Mouse (Mus musculus) left cerebral cortex, adult 18-20 months (tissue): ENCODE results near the gene Mrps36. TPM values are rescaled to one million over a fixed set of nuclear protein-coding genes. Genes with fewer than 3 reads are reported as not detected.
A peak's percentile ranks its signal among the peaks of the same experiment; 100 is the strongest.
"Not testable (repeated sequence)": the region's sequence is repeated elsewhere in the genome, so short reads cannot be mapped to it uniquely, and the experiment has no call there.

ENCODE experiments used
- DNase-seq, 2 experiments: peaks; one replicate each; pipeline ENCODE4 v3.0.0; 2021 to 2022; ENCODE audit warnings: low spot score in 2 of 2, mixed read lengths in 1 of 2
- long read RNA-seq, 2 experiments: library from polyadenylated mRNA; stranded (forward); transcript quantifications; one replicate each; pipeline ENCODE4 v2.0.0; 2021
- total RNA-seq, 2 experiments: library from RNA; stranded (reverse); gene quantifications; 2 replicates each; pipeline ENCODE4 v1.2.3; 2021

The Mrps36 gene
- 10 to 100 TPM; 54.9 to 60.3 TPM for total RNA-seq
- long read RNA-seq, experiment 1, transcript Mrps36-202 (4 exons, 571 nt): minor isoform, 8 of 44 reads
- long read RNA-seq, experiment 1, transcript Mrps36-203 (4 exons, 701 nt): major isoform, 30 of 44 reads
- long read RNA-seq, experiment 1, partial matches to known transcripts: 1 of 44 reads
- long read RNA-seq, experiment 1, other reads (novel, unspliced or antisense): 4 of 44 reads
- long read RNA-seq, experiment 2, transcript Mrps36-203 (4 exons, 701 nt): major isoform, 25 of 33 reads
- long read RNA-seq, experiment 2, partial matches to known transcripts: 0 of 33 reads
- long read RNA-seq, experiment 2, other reads (novel, unspliced or antisense): 3 of 33 reads

DNA sequence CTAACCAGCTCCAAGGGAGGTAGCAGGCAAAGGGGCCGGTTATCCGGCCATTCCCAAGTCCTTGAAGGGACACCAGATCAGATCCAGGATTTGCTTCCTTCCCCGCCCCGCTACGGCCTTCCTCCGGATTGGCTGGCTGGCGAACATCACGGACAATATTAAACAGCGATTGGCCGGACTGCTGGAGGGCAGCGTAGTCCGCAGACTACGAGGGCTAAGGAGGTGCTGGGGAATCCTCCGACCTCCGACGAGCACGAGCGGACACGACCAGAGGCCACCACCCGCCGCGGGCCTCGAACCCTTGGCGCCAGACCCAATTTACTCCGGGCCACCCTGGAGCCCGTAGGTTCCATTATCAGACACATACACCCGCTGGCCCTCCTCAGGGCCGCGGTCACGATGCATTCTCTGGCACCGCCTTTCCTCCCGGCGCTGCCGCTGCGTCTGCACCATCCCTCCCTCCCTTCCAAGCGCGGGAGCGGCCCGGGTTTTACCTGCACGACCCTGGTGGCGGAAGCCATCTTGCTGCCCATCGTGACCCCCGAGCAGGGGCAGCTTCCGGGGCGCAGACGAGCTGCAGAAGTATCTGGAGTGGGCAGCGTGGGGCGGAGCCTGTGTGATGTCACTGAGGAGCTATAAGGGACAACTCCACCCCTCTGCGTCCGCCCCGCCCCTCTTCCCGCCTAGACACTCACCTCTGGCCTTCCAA is at the start of gene Mrps36:
Gene Mrps36 (minus strand): TSS at position 624 of the 709 bp plus-strand sequence.
- DNase-seq: peak; percentile 89 to 92

- no peak for DNase-seq
Observed at GRCm38 (mm10) chr13:100789083-100789482, 44.6 kb upstream of the Mrps36 start.

DNA sequence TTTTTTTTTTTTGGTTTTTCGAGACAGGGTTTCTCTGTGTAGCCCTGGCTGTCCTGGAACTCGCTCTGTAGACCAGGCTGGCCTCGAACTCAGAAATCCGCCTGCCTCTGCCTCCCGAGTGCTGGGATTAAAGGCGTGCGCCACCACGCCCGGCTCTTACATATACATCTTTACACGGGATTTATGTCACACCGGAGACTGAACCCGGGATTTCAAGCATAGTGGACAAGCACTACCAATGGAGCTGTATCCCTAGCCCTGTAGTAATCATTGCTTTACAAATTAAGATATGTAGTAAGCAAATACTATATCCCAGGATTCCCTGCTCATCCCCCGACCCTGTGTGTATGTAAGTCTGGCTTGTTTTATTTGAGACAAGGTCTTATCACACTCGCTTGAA is 43.6 kb upstream of the Mrps36 start:
- DNase-seq: not testable (repeated sequence)

GRCm38 (mm10) chr13:100787316-100788010 is 43.0 kb upstream of the Mrps36 start:
- DNase-seq: no peak

DNA sequence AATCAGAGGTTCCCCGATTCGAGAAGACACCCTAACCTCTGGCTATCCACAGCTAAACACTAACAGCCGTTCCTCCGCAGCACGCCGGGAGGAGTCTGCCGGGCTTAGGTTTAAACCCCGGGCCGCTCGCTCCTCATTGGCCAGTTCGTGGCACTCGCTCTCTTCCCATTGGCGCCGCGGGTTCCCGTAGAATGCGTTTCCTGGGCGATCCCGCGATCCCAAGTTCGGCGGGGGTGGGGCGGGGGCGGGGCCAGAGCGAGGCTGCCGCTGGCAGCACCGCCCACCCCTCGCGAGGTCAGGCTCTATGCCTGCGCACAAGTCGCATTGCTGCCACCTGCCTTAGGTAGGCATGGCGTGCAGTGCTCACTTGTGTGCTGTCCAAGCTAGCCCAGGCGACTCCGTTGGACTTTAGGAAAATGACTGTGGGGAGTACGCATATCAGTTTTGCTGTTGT is 42.0 kb upstream of the Mrps36 start, which contains the start of gene Ccnb1:
Gene Ccnb1 (minus strand): TSS at position 157 of the 454 bp plus-strand sequence.
- DNase-seq: peak; percentile 83 to 87

GRCm38 (mm10) chr13:100785806-100786413 is 41.5 kb upstream of the Mrps36 start:
- DNase-seq: no peak

GRCm38 (mm10) chr13:100777491-100777890 is 33.0 kb upstream of the Mrps36 start:
- DNase-seq: no peak

DNA sequence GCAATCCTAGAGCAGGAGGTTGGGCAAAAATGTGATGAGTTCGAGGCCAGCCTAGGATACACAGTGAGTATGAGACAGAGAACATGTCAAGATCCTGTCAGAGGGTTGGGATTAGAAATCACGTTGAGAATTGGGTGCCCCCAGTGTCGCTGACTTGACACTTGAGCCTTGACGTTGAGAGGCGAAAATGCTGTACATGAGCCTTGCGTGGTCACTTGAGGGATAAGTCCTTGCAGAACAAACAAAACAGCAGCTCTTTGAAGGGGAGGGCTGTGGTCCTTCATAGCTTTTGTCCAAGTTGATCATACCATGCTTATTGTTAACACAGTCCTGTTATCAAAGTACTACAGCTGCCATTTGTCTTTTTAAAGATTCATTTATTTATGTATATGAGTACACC is 32.3 kb upstream of the Mrps36 start:
- no peak for DNase-seq

- no peak for DNase-seq
Observed at GRCm38 (mm10) chr13:100776056-100776419, 31.6 kb upstream of the Mrps36 start.

DNA sequence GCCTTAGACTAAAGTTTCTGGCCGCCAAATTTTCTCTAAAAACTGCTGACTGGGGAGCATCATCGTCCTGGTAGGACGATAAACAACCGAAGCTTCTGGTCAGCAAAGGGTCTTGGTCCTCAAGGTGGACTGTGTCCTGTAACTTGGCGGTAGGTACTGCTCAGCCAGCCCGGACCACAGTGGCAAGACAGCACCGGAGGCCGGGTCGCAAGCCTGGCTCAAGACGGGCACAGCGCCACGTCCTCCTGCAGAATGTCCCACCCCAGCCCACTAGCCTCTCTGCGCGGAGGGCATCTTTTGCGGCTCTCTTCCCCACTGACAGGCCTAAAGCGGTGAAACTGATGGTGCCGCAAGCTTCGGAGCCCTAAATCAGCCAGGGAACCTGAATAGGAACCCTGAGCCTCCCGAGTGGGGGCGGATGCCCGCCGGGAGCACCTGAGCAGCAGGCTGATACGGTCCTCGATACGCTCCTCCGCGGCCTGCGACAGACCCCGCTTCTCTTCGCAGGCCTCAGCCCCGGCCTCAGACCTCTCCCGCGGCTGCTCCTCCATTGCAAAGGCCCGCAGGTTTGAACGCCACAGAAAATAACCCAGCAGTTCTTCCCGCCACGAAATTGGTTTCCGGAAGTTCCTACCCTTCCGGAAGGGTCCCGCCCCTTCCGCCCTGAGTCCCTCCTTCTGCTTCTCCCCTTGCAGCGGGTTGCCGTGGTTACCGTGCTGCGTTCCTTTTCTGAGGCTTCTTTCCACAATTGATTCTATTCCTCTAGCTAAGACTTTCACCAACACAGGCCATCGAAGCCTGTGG is 31.0 kb upstream of the Mrps36 start, which contains the start of gene Cenph:
Gene Cenph (minus strand): TSS at position 648 of the 804 bp plus-strand sequence.
- peak; percentile 73 to 82 for DNase-seq

DNA sequence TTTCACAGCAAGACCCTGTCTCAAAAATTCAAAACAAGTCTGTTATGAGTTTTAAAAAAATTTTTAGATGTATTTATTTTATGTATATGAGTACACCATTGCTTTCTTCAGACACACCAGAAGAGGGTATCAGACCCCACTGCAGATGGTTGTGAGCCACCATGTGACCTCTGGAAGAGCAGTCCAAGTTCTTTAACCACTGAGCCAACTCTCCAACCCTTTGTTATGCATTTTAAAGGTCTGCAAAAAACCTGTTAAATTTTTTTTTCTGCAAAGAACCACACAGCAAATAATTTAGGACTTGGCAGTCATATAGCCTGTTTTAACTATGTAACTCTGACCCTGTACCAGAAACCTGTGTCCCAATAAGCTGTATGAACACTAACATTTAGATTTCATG is 30.2 kb upstream of the Mrps36 start:
- DNase-seq: no peak

- DNase-seq: no peak
Observed at GRCm38 (mm10) chr13:100755329-100755728, 10.9 kb upstream of the Mrps36 start.

DNA sequence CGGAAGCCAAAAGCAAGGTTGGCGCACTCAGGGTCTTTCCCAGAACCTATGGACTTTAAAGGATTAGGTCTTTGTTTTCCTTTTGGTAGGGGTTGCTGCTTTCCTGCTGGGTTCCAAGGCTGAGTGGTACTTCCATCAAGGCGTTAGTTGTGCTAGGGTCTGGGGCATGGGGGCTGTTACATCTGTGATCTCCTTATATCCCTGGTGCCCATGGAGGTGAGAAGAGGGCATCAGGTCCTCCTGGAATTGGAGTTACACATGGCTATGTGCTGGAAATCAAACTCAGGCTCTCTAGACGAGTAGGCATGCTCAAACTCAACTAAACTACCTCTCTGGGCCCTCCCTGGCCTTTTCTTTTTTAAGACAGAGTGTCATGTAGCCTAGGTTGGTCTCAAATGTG is 9.7 kb upstream of the Mrps36 start:
- DNase-seq: no peak

DNA sequence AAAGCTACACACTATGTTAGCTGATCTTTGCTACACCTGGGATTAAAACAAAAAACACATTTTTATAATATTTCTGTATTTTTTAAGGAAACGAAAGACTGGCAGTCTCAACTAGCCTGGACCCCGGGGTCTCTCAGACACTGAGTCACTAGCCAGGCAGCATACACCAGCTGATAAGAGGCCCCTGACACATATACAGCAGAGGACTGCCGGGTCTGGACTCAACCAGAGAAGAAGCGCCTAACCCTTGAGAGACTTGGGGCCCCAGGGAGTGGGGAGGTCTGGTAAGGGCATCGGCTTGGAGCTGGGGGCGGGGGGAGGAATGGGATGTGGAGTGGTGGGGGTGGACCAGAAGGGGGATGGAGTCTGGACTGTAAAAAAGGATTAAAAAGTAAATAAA is 8.6 kb upstream of the Mrps36 start:
- no peak for DNase-seq

DNA sequence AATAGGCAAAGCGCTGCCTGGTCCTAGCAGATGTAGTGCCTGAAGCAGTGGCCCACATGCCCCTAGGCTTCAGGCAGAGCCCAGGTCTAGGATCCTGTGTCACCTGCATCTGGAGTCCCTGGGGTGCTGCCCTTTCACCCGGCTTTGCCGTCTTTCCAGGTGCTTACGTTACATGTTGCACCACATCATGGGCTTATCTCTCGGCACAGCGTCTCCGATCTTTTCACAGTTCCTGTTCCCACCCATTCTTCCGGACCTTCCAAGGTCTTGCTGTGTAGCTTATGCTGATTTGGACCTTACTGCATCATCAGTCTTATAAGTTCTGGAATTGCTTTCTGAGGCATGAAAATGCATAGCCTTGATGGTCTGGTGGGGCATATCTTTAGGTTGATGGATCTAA is 8.1 kb upstream of the Mrps36 start:
- DNase-seq: no peak

DNA sequence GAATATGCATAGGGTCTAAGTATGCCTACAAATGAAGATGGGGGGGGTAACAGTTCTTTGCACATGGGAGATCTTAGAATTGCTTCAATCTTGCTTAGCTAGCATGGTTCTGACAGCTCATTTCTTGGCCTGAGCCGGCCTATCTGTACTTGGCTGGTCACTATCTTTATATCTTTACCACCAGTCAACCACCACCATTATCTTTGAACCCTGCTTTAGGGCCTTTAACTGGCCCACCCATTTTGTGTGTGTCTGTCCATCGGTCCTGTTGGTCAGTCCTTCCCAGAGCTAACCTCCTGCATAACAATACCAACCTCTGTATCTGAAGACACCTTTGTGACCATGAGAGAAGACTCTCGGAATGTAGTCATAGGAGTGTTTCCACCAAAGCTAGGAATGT is 6.9 kb upstream of the Mrps36 start:
- no peak for DNase-seq

DNA sequence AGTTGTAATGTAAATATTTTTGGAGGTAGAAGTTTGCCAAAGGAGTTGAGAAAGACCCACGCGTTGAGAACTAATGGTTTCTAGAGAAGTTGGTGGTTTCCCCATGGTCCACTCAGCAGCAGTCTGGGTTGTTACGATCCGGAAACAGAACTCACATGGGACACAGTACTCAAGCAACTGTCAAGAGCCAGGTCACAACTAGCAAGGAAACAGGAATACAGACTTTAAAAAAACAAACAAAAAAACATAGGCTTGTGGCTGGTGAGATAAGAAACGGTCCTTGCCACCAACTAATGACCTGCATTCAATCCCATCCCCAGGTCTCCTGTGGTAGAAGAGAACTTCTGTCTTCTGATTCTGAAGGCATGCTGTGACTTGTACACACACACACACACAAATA is 6.3 kb upstream of the Mrps36 start:
- DNase-seq: no peak

- no peak for DNase-seq
Observed at GRCm38 (mm10) chr13:100748638-100749037, 4.2 kb upstream of the Mrps36 start.

GRCm38 (mm10) chr13:100746090-100746489 is 1.6 kb upstream of the Mrps36 start:
- DNase-seq: peak; percentile 61 to 63

- DNase-seq: no peak
Observed at GRCm38 (mm10) chr13:100743346-100744035, 968 bp downstream of the Mrps36 start.
